Mouse (Mus musculus) erythroblast, embryonic 14.5 days (primary cell): ENCODE results near the gene Actrt2.

ENCODE experiments used
- GATA1 ChIP-seq: IDR thresholded peaks from 2 replicates; pipeline ENCODE4 v1.6.1; 2012; ENCODE audit warnings: low read length, inconsistent platforms, mixed read lengths
- TAL1 ChIP-seq: IDR thresholded peaks from 3 replicates; pipeline ENCODE4 v1.6.1; 2012; ENCODE audit warnings: low read length, inconsistent platforms, mixed read lengths

DNA sequence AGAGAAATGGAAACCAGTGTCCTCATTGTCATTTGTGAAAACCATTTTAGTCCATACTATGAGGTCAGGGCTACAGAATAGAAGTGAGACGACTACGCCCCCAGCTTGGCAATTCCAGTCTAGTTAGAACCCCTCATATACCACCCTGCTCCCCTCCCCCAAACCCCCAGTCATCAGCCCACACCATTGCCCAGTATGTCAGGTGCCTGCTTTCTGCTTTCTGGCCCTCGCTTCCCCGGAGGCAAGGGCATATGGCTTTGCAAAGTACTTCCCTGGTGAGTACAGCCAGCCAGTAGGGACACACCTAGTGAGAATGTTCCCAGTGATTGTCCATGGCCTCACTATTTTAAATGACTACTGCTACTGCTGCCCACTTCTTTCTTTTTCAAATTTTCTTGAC lies 6.3 kb upstream of the Actrt2 start:
- TF ChIP-seq TAL1 (no peak), GATA1 (no peak)
